Mouse (Mus musculus) olfactory bulb, adult 2 months (tissue): ENCODE data around the gene Cldn14.

Experiments
- CTCF ChIP-seq: fragments of 200-500 bp; IDR thresholded peaks from 2 replicates; pipeline ENCODE4 v1.5.1; 2012; ENCODE audit warnings: low read depth, mild to moderate bottlenecking, low read length, moderate library complexity; ENCODE audit not compliant: insufficient read depth
- POLR2A ChIP-seq: fragments of 200-500 bp; IDR thresholded peaks from 2 replicates; pipeline ENCODE4 v1.6.1; 2012; ENCODE audit warnings: mild to moderate bottlenecking, low read depth, low read length, moderate library complexity; ENCODE audit not compliant: insufficient read depth

- TF ChIP-seq POLR2A (no peak), CTCF (no peak)
Observed at GRCm38 (mm10) chr16:94038986-94039341, 30.3 kb upstream of the Cldn14 start.
